Mouse (Mus musculus) spleen, adult 2 months (tissue): ENCODE measurements around the gene Arhgap28. TPM values are rescaled to one million over a fixed set of nuclear protein-coding genes. Genes with fewer than 3 reads are reported as not detected.
"Not testable (repeated sequence)": the region's sequence is repeated elsewhere in the genome, so short reads cannot be mapped to it uniquely, and the experiment has no call there.

Experiments
- DNase-seq, 2 experiments: peaks; one replicate each; pipeline versions ENCODE4 v3.0.0 to v3.0.0-alpha.2; 2012 to 2021; ENCODE audit warnings: low spot score in 2 of 2, low read depth in 1 of 2
- H3K27ac ChIP-seq: fragments of 200-500 bp; 2 replicates; pipeline ENCODE4 v1.5.1; 2012; ENCODE audit warnings: low read length, inconsistent platforms; ENCODE audit not compliant: insufficient read depth
- H3K27me3 ChIP-seq: fragments of 200-500 bp; 2 replicates; pipeline ENCODE4 v1.6.1; 2012; ENCODE audit warnings: mild to moderate bottlenecking, moderate library complexity, low read length, inconsistent platforms; ENCODE audit not compliant: control insufficient read depth, insufficient read depth
- H3K36me3 ChIP-seq: fragments of 200-500 bp; 2 replicates; pipeline ENCODE4 v1.6.1; 2012; ENCODE audit warnings: mild to moderate bottlenecking, low read length, inconsistent platforms; ENCODE audit not compliant: control insufficient read depth, insufficient read depth
- H3K4me1 ChIP-seq: fragments of 200-500 bp; 2 replicates; pipeline ENCODE4 v1.6.1; 2011; ENCODE audit warnings: inconsistent platforms; ENCODE audit not compliant: control insufficient read depth, insufficient read depth, insufficient read length
- H3K4me3 ChIP-seq: fragments of 200-500 bp; 2 replicates; pipeline ENCODE4 v1.5.1; 2011; ENCODE audit warnings: mild to moderate bottlenecking, inconsistent platforms; ENCODE audit not compliant: insufficient read depth, insufficient read length; ENCODE audit errors: extremely low read depth
- CTCF ChIP-seq: fragments of 200-500 bp; IDR thresholded peaks from 2 replicates; pipeline ENCODE4 v1.5.1; 2011; ENCODE audit warnings: mild to moderate bottlenecking, inconsistent platforms; ENCODE audit not compliant: insufficient read depth, insufficient read length, insufficient replicate concordance; ENCODE audit errors: extremely low read depth
- POLR2A ChIP-seq: fragments of 200-500 bp; IDR thresholded peaks from 2 replicates; pipeline ENCODE4 v1.6.1; 2011; ENCODE audit warnings: low read depth, low read length, inconsistent platforms
- WGBS: fragments of 180-500 bp; shearing (Covaris S2); methylation state at CpG from one replicate; pipeline ENCODE4 v1.1.7; 2018; 5-methylcytosine and 5-hydroxymethylcytosine counted together
- polyA plus RNA-seq: library from polyadenylated mRNA; depleted of rRNA; stranded (reverse); fragments of >200 nt; gene quantifications from 2 replicates; pipeline ENCODE4 v1.2.3, GENCODE M21; 2012

The Arhgap28 gene
- polyA plus RNA-seq, 1 experiment, result 1.1 TPM

GRCm38 (mm10) chr17:67866026-67866425 lies 137.9 kb downstream of the Arhgap28 start:
- Histone ChIP-seq H3K4me1 (no peaks in the 10 kb centered on the region), H3K4me3 (no peak overlapping the region), H3K27ac (no peak overlapping the region), H3K36me3 (no peaks in the 10 kb centered on the region), H3K27me3 (no peaks in the 10 kb centered on the region)
- DNase-seq, result no peak
- whole genome bisulfite sequencing, result 87% methylated on average over 9 of the region's 9 CpGs
- no peak for TF ChIP-seq POLR2A
- no peak for TF ChIP-seq CTCF

GRCm38 (mm10) chr17:67864912-67865311 lies 139.0 kb downstream of the Arhgap28 start:
- no peak for DNase-seq
- Histone ChIP-seq H3K36me3 (no peaks in the 10 kb centered on the region), H3K27me3 (no peaks in the 10 kb centered on the region), H3K4me3 (no peak overlapping the region), H3K27ac (no peak overlapping the region), H3K4me1 (no peaks in the 10 kb centered on the region)
- TF ChIP-seq CTCF (no peak), POLR2A (no peak)
- WGBS, result 82% methylated on average over 3 of the region's 3 CpGs

- no peaks in the 10 kb centered on the region for H3K36me3 ChIP-seq
- H3K4me3 ChIP-seq, result no peak overlapping the region
- H3K4me1 ChIP-seq, result no peaks in the 10 kb centered on the region
- no peak overlapping the region for H3K27ac ChIP-seq
- TF ChIP-seq POLR2A (no peak), CTCF (no peak)
- no peak for DNase-seq
- WGBS, result 93% methylated on average over 10 of the region's 10 CpGs
- H3K27me3 ChIP-seq, result no peaks in the 10 kb centered on the region
Observed at GRCm38 (mm10) chr17:67864363-67864762, 139.6 kb downstream of the Arhgap28 start.

GRCm38 (mm10) chr17:67861744-67862535 lies 142.0 kb downstream of the Arhgap28 start:
- Histone ChIP-seq H3K27ac (no peak overlapping the region), H3K36me3 (no peaks in the 10 kb centered on the region), H3K27me3 (no peaks in the 10 kb centered on the region), H3K4me3 (no peak overlapping the region), H3K4me1 (no peaks in the 10 kb centered on the region)
- 82% methylated on average over 16 of the region's 16 CpGs for WGBS
- peak; percentile 17; the same call in 1 of the 2 replicates for TF ChIP-seq CTCF
- TF ChIP-seq POLR2A, result no peak
- DNase-seq, result no peak

GRCm38 (mm10) chr17:67861080-67861630 lies 142.8 kb downstream of the Arhgap28 start:
- no peak overlapping the region for H3K4me3 ChIP-seq
- TF ChIP-seq POLR2A, result no peak
- no peak for TF ChIP-seq CTCF
- H3K27ac ChIP-seq, result no peak overlapping the region
- 93% methylated on average over 10 of the region's 10 CpGs for WGBS
- no peaks in the 10 kb centered on the region for H3K36me3 ChIP-seq
- no peaks in the 10 kb centered on the region for H3K4me1 ChIP-seq
- H3K27me3 ChIP-seq, result no peaks in the 10 kb centered on the region
- DNase-seq, result no peak

GRCm38 (mm10) chr17:67841494-67841893 lies 162.4 kb downstream of the Arhgap28 start:
- H3K4me1 ChIP-seq, H3K27ac ChIP-seq, H3K4me3 ChIP-seq, H3K36me3 ChIP-seq, DNase-seq, H3K27me3 ChIP-seq: not testable (repeated sequence)
- 88% methylated on average over 2 of the region's 2 CpGs for WGBS

- no peak overlapping the region for H3K27ac ChIP-seq
Observed at GRCm38 (mm10) chr17:67838948-67839347, 165.0 kb downstream of the Arhgap28 start.

More at GRCm38 (mm10) chr17:67838948-67839347, 165.0 kb downstream of the Arhgap28 start:
- no peak for DNase-seq
- Histone ChIP-seq H3K27me3 (no peaks in the 10 kb centered on the region), H3K4me3 (no peak overlapping the region), H3K36me3 (no peaks in the 10 kb centered on the region), H3K4me1 (no peaks in the 10 kb centered on the region)
- 80% methylated on average over 13 of the region's 13 CpGs for WGBS
- no peak for TF ChIP-seq POLR2A
- TF ChIP-seq CTCF, result no peak
